Mouse (Mus musculus) testis, adult 2 months (tissue): ENCODE measurements around the gene P2ry10b. TPM values are rescaled to one million over a fixed set of nuclear protein-coding genes. Genes with fewer than 3 reads are reported as not detected.

Experiments used
- H3K27ac ChIP-seq: fragments of 200-500 bp; 2 replicates; pipeline ENCODE4 v1.5.1; 2012; ENCODE audit warnings: low read depth, low read length; ENCODE audit not compliant: control insufficient read depth, insufficient read depth
- H3K27me3 ChIP-seq: fragments of 200-500 bp; 2 replicates; pipeline ENCODE4 v1.6.1; 2012; ENCODE audit warnings: mild to moderate bottlenecking, low read length, moderate library complexity; ENCODE audit not compliant: control insufficient read depth, insufficient read depth
- H3K36me3 ChIP-seq: fragments of 200-500 bp; 2 replicates; pipeline ENCODE4 v1.6.1; 2012; ENCODE audit warnings: mild to moderate bottlenecking, low read length; ENCODE audit not compliant: control insufficient read depth, insufficient read depth
- H3K4me1 ChIP-seq: fragments of 200-500 bp; 2 replicates; pipeline ENCODE4 v1.6.1; 2012; ENCODE audit warnings: low read length; ENCODE audit not compliant: control insufficient read depth, insufficient read depth
- H3K4me3 ChIP-seq: fragments of 200-500 bp; 2 replicates; pipeline ENCODE4 v1.5.1; 2012; ENCODE audit warnings: low read depth, mild to moderate bottlenecking, low read length, moderate library complexity, mixed read lengths; ENCODE audit not compliant: control insufficient read depth
- CTCF ChIP-seq: fragments of 200-500 bp; IDR thresholded peaks from 2 replicates; pipeline ENCODE4 v1.5.1; 2012; ENCODE audit warnings: low read depth, mild to moderate bottlenecking, inconsistent platforms, low read length, moderate library complexity; ENCODE audit not compliant: control insufficient read depth, insufficient read depth, insufficient replicate concordance
- POLR2A ChIP-seq: fragments of 200-500 bp; IDR thresholded peaks from 2 replicates; pipeline ENCODE4 v1.6.1; 2012; ENCODE audit warnings: low read depth, mild to moderate bottlenecking, inconsistent platforms, low read length, moderate library complexity; ENCODE audit not compliant: control insufficient read depth
- polyA plus RNA-seq: library from polyadenylated mRNA; depleted of rRNA; stranded (reverse); fragments of >200 nt; gene quantifications from 2 replicates; pipeline ENCODE4 v1.2.3, GENCODE M21; 2012; rRNA removed

The P2ry10b gene
- polyA plus RNA-seq, 1 experiment: not detected

- Histone ChIP-seq H3K4me3 (no peak overlapping the region), H3K27me3 (no peaks in the 10 kb centered on the region), H3K27ac (no peak overlapping the region), H3K36me3 (no peaks in the 10 kb centered on the region), H3K4me1 (no peaks in the 10 kb centered on the region)
- TF ChIP-seq POLR2A: no peak
- no peak for TF ChIP-seq CTCF
Measured at GRCm38 (mm10) chrX:107150752-107151515, 2.2 kb downstream of the P2ry10b start.

DNA sequence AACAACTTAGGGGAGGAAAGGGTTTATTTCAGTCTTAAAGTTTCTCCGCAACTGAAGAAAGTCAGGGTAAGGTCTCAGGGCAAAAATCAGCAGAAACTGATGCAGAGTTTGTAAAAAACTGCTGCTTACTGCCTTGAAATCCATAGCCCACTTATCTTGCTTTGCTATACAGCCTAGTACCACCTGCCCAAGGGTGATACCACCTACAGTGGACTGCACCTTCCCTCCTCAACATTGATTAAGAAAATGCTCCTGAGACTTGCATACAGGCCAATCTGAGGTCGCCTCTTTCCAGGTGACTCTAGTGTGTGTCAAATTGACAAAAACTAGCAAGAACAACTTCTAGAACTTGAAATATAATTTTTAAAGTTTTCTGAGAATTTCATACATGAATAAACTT lies 7.3 kb downstream of the P2ry10b start:
- Histone ChIP-seq H3K4me1 (no peaks in the 10 kb centered on the region), H3K4me3 (no peak overlapping the region), H3K27me3 (no peaks in the 10 kb centered on the region), H3K27ac (no peak overlapping the region), H3K36me3 (no peaks in the 10 kb centered on the region)
- no peak for TF ChIP-seq POLR2A
- no peak for TF ChIP-seq CTCF

- no peak overlapping the region for H3K4me3 ChIP-seq
- TF ChIP-seq POLR2A (no peak), CTCF (no peak)
- no peak overlapping the region for H3K27ac ChIP-seq
- H3K27me3 ChIP-seq: no peaks in the 10 kb centered on the region
- no peaks in the 10 kb centered on the region for H3K4me1 ChIP-seq
- H3K36me3 ChIP-seq: no peaks in the 10 kb centered on the region
Measured at GRCm38 (mm10) chrX:107160496-107160895, 11.8 kb downstream of the P2ry10b start.

DNA sequence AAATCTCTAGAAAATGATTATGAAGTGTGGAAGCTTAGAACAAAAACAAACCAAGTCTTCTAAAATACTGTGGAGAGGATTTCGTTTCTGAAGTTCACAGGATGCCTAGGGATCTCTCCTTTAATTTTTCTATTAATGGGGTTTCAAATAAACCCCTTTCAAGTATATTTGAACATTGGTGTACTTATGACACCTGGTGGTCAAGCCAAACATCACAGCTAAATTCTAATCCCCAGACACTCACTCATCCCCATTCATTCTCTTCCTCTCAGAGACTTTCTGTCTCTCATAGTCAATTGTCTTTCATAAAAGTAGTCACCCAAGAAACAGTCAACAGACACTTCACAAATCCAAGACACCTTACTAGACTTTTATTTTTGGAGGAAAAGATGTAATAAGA lies 19.6 kb downstream of the P2ry10b start:
- Histone ChIP-seq H3K27me3 (no peaks in the 10 kb centered on the region), H3K4me3 (no peak overlapping the region), H3K36me3 (no peaks in the 10 kb centered on the region), H3K4me1 (no peaks in the 10 kb centered on the region), H3K27ac (no peak overlapping the region)
- TF ChIP-seq POLR2A (no peak), CTCF (no peak)

DNA sequence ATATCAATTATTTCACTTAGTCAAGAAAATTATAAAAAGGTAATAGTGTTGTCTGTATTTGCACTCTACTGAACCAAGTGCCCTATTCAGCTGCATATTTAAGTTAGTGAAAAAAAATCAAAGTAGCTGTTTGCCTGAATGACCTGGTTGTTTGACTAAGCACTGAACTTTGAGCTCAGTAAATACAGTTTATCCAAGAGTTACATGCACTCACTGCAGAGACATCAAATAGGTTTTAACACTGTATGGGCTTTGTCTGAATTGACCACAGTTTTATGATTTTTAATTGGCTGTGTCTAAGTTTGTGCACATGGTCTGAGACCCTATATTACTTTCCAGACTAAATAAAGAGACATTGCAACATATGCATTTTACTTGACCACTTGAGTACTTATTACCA lies 20.4 kb downstream of the P2ry10b start:
- no peak for TF ChIP-seq POLR2A
- TF ChIP-seq CTCF: no peak
- H3K36me3 ChIP-seq: no peaks in the 10 kb centered on the region
- no peaks in the 10 kb centered on the region for H3K4me1 ChIP-seq
- H3K27ac ChIP-seq: no peak overlapping the region
- H3K27me3 ChIP-seq: no peaks in the 10 kb centered on the region
- H3K4me3 ChIP-seq: no peak overlapping the region

DNA sequence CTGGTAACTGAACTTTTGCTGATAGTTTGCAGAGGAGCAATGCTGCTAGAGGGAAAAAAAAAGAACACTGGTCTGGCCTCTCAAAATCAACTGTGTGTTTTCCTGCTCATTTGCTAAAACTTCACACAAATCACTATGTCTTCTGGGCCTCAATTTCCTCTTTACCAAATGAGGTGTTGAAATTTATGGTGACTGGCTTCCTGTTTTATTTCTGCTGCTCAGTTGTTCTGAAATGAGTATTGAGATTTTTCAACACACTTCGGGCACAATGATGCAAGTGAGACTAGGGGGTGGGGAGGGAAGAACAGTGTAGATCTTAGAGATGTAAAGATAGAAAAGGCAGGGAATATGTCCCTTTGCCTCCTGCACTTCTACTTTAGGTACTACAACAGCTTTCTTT lies 30.0 kb downstream of the P2ry10b start:
- TF ChIP-seq POLR2A: no peak
- TF ChIP-seq CTCF: no peak
- H3K36me3 ChIP-seq: no peaks in the 10 kb centered on the region
- H3K4me1 ChIP-seq: no peaks in the 10 kb centered on the region
- no peaks in the 10 kb centered on the region for H3K27me3 ChIP-seq
- no peak overlapping the region for H3K4me3 ChIP-seq
- no peak overlapping the region for H3K27ac ChIP-seq

GRCm38 (mm10) chrX:107217577-107218090 lies 68.9 kb downstream of the P2ry10b start:
- Histone ChIP-seq H3K27ac (no peak overlapping the region), H3K27me3 (no peaks in the 10 kb centered on the region), H3K4me3 (no peak overlapping the region), H3K36me3 (no peaks in the 10 kb centered on the region), H3K4me1 (no peaks in the 10 kb centered on the region)
- TF ChIP-seq POLR2A: no peak
- TF ChIP-seq CTCF: no peak

Other genes with a start within 250 kb of the P2ry10b start
- 0.04 and 0.06 TPM in 2 replicates for gene Lpar4, start 228.3 kb upstream of the P2ry10b start, polyA plus RNA-seq
- 0.04 TPM in 1 of 2 replicates, not detected in the other for gene P2ry10, start 60.4 kb upstream of the P2ry10b start, polyA plus RNA-seq
- gene Gpr174, start 107.0 kb downstream of the P2ry10b start, polyA plus RNA-seq: not detected in 2 replicates